20 mouse cellular contexts compared by ENCODE assay signal in genomic region chr3:135489865-135490520, GRCm38 (mm10). TPM values are rescaled to one million over a fixed set of nuclear protein-coding genes. Genes with fewer than 3 reads are reported as not detected.
A peak's percentile ranks its signal among the peaks of the same experiment; 100 is the strongest.
DNase-seq lines count a peak whose midpoint lies in the region; ATAC-seq lines count a peak whose summit lies in the region.
"Had no signal": no experiment of that assay in that cellular context is flagged by ENCODE, and none has a peak within 500 bp of the region (broad histone marks: within the 10 kb centered on the region; RNA-seq: fewer than 3 reads in every experiment).

No protein-coding gene starts in this region.

- 60% methylated on average over 5 of the region's 5 CpGs for WGBS in kidney, embryonic 15.5 days

- peaks cover 16% of the 10 kb centered on the region; the same call in 1 of the 2 replicates for H3K4me1 ChIP-seq in kidney, embryonic 15.5 days

- H3K27ac ChIP-seq in kidney, embryonic 15.5 days = peak overlapping the region; percentile 81
- H3K27ac ChIP-seq: embryonic facial prominence, embryonic 13.5 days; forebrain, embryonic 12.5 days; heart, adult 2 months; hindbrain, embryonic 10.5 days had no signal

- ATAC-seq in kidney, embryonic 15.5 days (replicated peaks; ENCODE audit: low FRiP score) = 0 out of 2 replicates have a peak, but pooled peaks have one; percentile 37
- ATAC-seq: forebrain, embryonic 16.5 days; Patski had no signal

- DNase-seq in kidney, adult 18-20 months = peak; percentile 52
- no peak for DNase-seq in kidney, postnatal 10 days
- peak; percentile 81 for DNase-seq in kidney, adult 9 months
- DNase-seq in kidney, postnatal 36 days = peak; percentile 41 to 58
- DNase-seq in layer of hippocampus, adult 18-20 months (ENCODE audit: low spot score in 2 of 2) = no peak
- DNase-seq: adrenal gland, adult 2 months; adrenal gland, postnatal 25 days; cerebellum, adult 18-20 months; cerebellum, adult 9-11 months; cerebellum, postnatal 36 days; gastrocnemius, postnatal 10 days; heart, adult 2 months had no signal

- no peak overlapping the region for H3K9ac ChIP-seq in kidney, embryonic 15.5 days
- H3K9ac ChIP-seq: embryonic facial prominence, embryonic 13.5 days; forebrain, embryonic 12.5 days had no signal

- H3K27me3 ChIP-seq in kidney, embryonic 15.5 days = no peaks in the 10 kb centered on the region
- H3K27me3 ChIP-seq: CH12.LX; forebrain, embryonic 12.5 days; Patski had no signal

- no peak overlapping the region for H3K4me3 ChIP-seq in kidney, embryonic 15.5 days (replicated peaks)
- H3K4me3 ChIP-seq: embryonic facial prominence, embryonic 13.5 days; forebrain, embryonic 12.5 days; heart, adult 2 months; hindbrain, embryonic 10.5 days had no signal

- no peaks in the 10 kb centered on the region for H3K36me3 ChIP-seq in kidney, embryonic 15.5 days
- H3K36me3 ChIP-seq: embryonic facial prominence, embryonic 13.5 days; forebrain, embryonic 12.5 days; hindbrain, embryonic 10.5 days had no signal

- no peak overlapping the region for H3K4me2 ChIP-seq in kidney, embryonic 15.5 days
- H3K4me2 ChIP-seq: embryonic facial prominence, embryonic 13.5 days; forebrain, embryonic 12.5 days; heart, embryonic 11.5 days had no signal

- H3K9me3 ChIP-seq in kidney, embryonic 15.5 days (replicated peaks) = no peaks in the 10 kb centered on the region
- H3K9me3 ChIP-seq: embryonic facial prominence, embryonic 13.5 days; forebrain, embryonic 12.5 days; hindbrain, embryonic 10.5 days had no signal

RNA-seq across cellular contexts. Expression of gene Manba, which starts 4.6 kb away (rescaled TPM):
- polyA plus RNA-seq in kidney, embryonic 15.5 days (2015; fragmentation: Nextera tagmentation; extraction: Ambion mirVana) = 24.2 and 27.3 TPM in 2 replicates
- total RNA-seq in layer of hippocampus, adult 18-20 months (2021) = 1 to 10 TPM; 8.5 TPM

RNA-seq across cellular contexts. Expression of gene Ube2d3, which starts 52.0 kb away (rescaled TPM):
- polyA plus RNA-seq in kidney, embryonic 15.5 days (2015; fragmentation: Nextera tagmentation; extraction: Ambion mirVana) = 512 and 532 TPM in 2 replicates
- 100 to 1,000 TPM; 233 to 238 TPM for total RNA-seq in layer of hippocampus, adult 18-20 months (2021)

Comparison
In these comparisons a context has a peak if more than half of its experiments do, and no peak if none do; other contexts are left out.
1. DNase-seq: peak in kidney, adult 18-20 months (single experiment), kidney, adult 9 months (single experiment) and kidney, postnatal 36 days (2 of 2); none in kidney, postnatal 10 days (single experiment) and layer of hippocampus, adult 18-20 months (0 of 2).